Mouse (Mus musculus) natural killer cell, adult 2 months (primary cell): ENCODE results near the gene Cisd3.
"Not testable (repeated sequence)": the region's sequence is repeated elsewhere in the genome, so short reads cannot be mapped to it uniquely, and the experiment has no call there.

Source experiments
- DNase-seq, 2 experiments: peaks; one replicate each; pipeline ENCODE4 v3.0.0; 2022; ENCODE audit warnings: low spot score in 2 of 2

Gene Cisd3

DNA sequence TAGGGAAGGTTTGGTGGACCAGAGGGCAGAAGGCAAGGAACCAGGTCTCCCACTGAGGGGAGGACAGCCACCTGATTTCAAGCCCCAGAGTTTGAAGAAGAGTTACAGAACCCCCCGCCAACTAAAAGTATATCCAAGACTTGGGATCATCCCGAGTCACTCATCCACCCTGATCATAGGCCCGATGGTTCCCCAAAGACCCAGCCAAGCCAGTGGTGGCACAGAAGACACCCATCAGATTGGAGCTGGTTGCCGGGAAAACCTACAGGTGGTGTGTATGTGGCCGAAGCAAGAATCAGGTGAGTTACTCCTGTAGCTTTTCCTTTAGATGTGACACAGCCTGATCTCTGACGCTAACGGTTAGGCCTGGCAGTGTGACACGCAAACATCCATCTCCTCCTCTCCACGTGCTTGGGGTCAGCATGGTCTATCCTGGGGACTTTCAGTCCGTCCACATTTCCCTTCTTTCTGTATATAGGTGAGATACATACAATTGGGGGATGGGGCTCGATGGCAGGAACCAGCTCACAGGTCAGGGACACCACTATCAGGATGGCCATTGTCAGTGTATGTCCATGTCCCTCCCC, 789 bp downstream of the Cisd3 start:
- DNase-seq, result no peak

- no peak for DNase-seq
Observed at GRCm38 (mm10) chr11:97687061-97687460, 1.4 kb downstream of the Cisd3 start.

- DNase-seq, result peak; percentile 65 to 73
Observed at GRCm38 (mm10) chr11:97689861-97690260, 4.2 kb downstream of the Cisd3 start.

GRCm38 (mm10) chr11:97694435-97694834, 8.8 kb downstream of the Cisd3 start:
- DNase-seq, result no peak

DNA sequence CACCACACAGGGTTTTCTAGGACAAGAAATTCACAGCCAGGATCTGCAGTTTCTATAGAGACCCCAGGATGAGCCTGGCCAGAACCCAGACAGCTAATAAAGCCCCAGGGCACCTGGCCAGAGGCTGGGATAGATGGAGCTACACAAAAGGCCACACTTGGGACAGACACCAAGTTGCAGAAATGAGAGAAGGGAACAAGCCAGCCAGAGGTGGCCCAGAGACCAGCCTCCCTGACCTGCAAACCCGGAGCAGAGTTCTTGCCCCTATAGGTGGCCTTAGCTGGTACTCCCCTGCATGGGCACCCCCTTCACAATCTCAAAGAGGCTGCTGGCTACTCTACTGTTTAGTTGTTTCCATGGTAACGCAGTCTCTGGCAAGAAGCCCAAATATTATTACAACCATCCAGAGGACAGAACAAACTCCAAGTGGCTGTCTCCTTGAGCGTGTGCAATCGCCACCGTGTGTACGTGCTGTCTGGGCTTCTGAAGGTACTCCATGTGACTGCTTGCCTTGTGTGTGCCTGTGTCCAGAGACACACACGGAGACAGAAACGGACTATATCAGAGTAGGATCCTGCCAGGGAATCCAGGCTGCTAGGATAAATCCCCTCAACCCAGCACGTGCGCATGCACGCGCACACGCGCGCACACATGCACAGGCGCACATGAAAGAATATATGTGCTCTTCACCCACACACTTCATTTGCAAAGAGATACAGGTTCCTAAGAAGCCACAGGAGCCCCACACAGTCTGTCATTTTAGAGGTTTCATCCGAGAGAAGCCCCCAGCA, 9.5 kb downstream of the Cisd3 start:
- no peak for DNase-seq

DNA sequence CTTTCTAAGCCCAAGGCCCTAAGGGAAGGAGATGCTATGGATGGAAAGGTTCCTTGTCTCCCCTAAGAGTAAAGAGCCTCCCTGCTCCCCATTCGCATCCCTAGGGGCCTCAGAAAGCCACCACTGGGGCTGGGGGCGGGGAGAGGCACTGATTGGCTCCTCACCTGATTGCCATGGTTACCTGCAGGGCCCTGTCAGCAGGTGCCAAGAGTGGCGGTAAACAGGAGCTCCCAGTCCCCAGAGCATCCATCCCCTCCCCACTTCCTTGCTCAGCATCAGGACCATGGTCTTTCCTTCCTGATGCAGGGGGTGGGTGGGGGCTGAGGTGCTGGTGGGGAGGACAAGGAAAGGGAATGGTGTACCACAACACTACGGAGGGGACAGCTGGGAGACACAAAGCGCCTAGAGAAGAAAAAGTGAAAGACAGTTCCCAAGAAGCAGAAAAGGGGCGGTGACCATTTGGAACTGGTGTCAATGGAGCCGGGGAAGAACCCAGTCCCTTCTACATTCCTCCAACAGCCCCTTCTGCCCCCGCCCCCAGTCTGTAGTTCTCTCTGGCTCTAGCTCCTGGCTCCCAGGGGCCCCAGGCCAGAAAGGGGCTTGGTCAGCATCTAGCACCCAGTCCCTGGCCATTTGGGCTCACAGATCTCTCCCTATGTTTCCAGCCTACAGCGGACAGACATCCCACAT, 10.2 kb downstream of the Cisd3 start:
- DNase-seq, result no peak

- no peak for DNase-seq
Observed at GRCm38 (mm10) chr11:97696669-97697068, 11.0 kb downstream of the Cisd3 start.

DNA sequence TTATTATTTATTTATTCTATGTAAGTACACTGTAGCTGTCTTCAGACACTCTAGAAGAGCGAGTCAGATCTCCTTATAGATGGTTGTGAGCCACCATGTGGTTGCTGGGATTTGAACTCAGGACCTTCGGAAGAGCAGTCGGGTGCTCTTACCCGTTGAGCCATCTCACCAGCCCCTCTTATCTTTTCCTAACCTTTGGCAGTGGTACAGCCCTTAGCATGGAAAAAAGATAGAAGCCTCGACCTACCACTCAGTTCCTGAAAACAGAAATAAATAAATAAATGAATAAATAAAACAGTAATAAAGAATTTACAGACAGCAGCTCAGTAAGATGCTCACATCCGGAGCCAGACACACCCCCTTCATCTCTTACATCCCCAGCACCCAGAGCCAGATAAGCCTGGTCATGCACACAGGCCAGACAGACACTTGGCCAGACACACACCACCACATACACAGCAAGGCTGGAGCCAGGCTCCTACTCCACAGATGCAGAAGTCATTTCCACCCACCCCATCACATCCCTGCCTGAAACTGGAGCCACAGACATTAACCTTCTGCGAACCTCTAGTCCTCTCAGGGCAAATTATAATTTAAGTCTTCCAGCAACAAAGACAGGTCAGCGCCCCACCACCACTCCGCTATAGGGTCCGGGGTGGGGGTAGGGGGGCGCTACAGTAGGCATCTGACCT, 11.7 kb downstream of the Cisd3 start:
- no peak for DNase-seq

- no peak for DNase-seq
Observed at GRCm38 (mm10) chr11:97697891-97698529, 12.4 kb downstream of the Cisd3 start.

- DNase-seq, result peak in 1 of 2 experiments; percentile 37
Observed at GRCm38 (mm10) chr11:97698741-97699611, 13.3 kb downstream of the Cisd3 start.

DNA sequence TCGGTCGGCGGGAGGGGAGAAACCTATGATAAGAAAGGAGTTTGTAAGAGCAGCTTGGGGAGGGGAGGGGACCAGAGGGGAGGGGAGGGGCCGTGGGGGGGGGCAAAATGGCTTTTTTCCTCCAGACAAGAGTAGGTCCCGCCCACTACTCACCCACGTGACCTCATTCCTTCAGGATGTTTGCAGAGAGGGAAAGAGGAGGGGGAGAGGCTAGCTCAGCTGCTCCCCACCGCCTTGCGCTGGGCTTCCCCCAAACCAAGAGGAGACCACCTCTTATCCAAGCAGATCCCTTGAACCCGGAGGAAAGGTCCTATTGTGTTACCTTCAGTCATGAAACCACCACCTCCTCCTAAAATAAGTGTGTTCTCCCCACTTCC, 14.0 kb downstream of the Cisd3 start:
- no peak for DNase-seq

- peak; percentile 48 to 59 for DNase-seq
Observed at GRCm38 (mm10) chr11:97700003-97700745, 14.5 kb downstream of the Cisd3 start, which contains the start of gene Pcgf2. Gene Pcgf2, minus strand, starts transcription at chr11:97700497.

- no peak for DNase-seq
Observed at GRCm38 (mm10) chr11:97700746-97701580, 15.3 kb downstream of the Cisd3 start.

DNA sequence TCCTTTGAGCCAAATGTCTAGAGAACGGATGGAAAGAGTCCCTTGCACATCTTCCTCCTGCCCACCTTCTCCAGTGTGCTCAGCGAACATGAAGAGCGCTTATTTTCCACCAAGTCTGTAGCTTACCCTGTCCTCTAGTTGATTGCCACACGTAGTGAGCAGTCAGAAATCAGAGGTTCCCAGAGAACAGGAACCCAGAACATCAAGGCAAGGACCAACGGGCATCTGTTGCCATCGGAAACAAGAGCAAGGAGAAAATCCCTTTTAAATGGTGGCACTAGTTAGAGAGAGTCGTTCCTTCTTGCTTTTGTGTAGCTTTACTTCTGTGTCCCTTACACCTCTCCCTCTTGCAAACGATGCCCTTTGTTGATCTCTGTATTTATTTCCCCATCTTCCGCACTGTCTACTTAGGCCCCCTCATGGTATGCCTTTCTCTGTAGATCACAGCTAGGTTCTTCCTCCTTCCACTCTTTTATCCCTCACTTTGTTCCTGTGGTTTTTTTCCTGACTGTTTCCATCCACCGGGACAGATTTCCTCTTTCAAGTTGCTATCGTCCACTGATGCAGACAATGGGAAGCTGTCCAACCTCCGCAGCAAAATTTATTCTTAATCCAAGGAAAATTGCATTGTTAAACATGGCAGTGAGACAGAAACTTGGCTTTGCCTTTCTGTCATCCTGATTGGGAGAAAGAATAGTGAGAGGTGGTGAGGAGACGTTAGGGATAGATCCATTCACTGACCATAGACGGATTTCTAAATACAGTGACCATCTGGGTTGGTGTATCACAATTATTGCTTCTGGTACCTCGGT, 16.2 kb downstream of the Cisd3 start:
- DNase-seq, result no peak

DNA sequence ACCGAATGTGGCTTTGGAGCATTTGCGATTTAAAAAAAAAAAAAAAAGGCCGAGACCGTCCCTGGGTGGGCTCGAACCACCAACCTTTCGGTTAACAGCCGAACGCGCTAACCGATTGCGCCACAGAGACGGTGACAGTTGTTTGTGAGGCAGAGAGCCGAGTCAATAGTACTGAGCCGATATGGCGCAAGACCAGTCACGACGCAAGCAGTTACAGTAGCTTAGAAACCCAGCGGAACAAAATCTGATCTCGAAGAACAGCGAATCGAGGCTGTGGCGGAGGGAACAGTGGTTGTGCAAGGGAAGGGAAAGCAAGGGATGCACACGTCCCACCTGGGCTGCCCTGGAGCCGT, 16.7 kb downstream of the Cisd3 start:
- peak; percentile 92 for DNase-seq

- peak; percentile 98 to 99 for DNase-seq
Observed at GRCm38 (mm10) chr11:97703039-97703826, 17.6 kb downstream of the Cisd3 start, which contains the start of gene Psmb3. Gene Psmb3, plus strand, starts transcription at chr11:97703399.

- not testable (repeated sequence) for DNase-seq
Observed at GRCm38 (mm10) chr11:97710067-97710466, 24.4 kb downstream of the Cisd3 start.
